Mouse (Mus musculus) CH12.LX (cell line): ENCODE data around the gene Supt3. TPM values are rescaled to one million over a fixed set of nuclear protein-coding genes. Genes with fewer than 3 reads are reported as not detected.

Source experiments
- DNase-seq: peaks from one replicate; pipeline ENCODE4 v3.0.0-alpha.2; 2013; ENCODE audit errors: extremely low read depth
- H3K27ac ChIP-seq: 2 replicates; pipeline ENCODE4 v1.5.1; 2012; ENCODE audit warnings: low read depth, mild to moderate bottlenecking, control low read depth, moderate library complexity; ENCODE audit not compliant: insufficient read depth
- H3K27me3 ChIP-seq: replicated peaks from 2 replicates; pipeline ENCODE3; 2012; ENCODE audit warnings: inconsistent platforms
- H3K36me3 ChIP-seq, 2 experiments: replicated peaks in 1 of 2; 2 replicates each; pipeline versions ENCODE3 to v1.6.1; 2012; ENCODE audit warnings: inconsistent platforms in 1 of 2, low read length in 1 of 2, mild to moderate bottlenecking in 1 of 2, mixed read lengths in 1 of 2, moderate library complexity in 1 of 2; ENCODE audit not compliant: control insufficient read depth in 1 of 2, insufficient read depth in 1 of 2
- H3K4me1 ChIP-seq, 2 experiments: 2 replicates each; pipeline ENCODE4 v1.6.1; 2012; ENCODE audit warnings: inconsistent platforms in 1 of 2, moderate library complexity in 1 of 2; ENCODE audit not compliant: insufficient read depth in 2 of 2, control insufficient read depth in 1 of 2
- H3K4me2 ChIP-seq: 2 replicates; pipeline ENCODE4 v1.6.1; 2012; ENCODE audit warnings: low read depth, mild to moderate bottlenecking, control low read depth; ENCODE audit not compliant: poor library complexity, insufficient read depth, severe bottlenecking
- H3K4me3 ChIP-seq, 3 experiments: fragments of 150-350 bp in 1 of 3; sonication (generic) in 1 of 3; replicated peaks in 1 of 3; 2 replicates each; pipeline versions ENCODE3 to v1.5.1; 2011 to 2012; ENCODE audit warnings: low read depth in 2 of 3, low read length in 2 of 3, mild to moderate bottlenecking in 2 of 3, moderate library complexity in 2 of 3, control low read depth in 1 of 3, improper control_type of control experiment in 1 of 3, inconsistent platforms in 1 of 3, mixed read lengths in 1 of 3; ENCODE audit not compliant: poor library complexity in 1 of 3
- H3K79me2 ChIP-seq: replicated peaks from 2 replicates; pipeline ENCODE4 v1.6.1; 2012; ENCODE audit warnings: mild to moderate bottlenecking, moderate library complexity; ENCODE audit not compliant: control insufficient read depth, poor library complexity, insufficient read depth, severe bottlenecking; ENCODE audit errors: extremely low read depth
- H3K9ac ChIP-seq: 2 replicates; pipeline ENCODE4 v1.6.1; 2012; ENCODE audit warnings: low read depth, mild to moderate bottlenecking, control low read depth, moderate library complexity; ENCODE audit not compliant: insufficient read depth
- H3K9me3 ChIP-seq: replicated peaks from 2 replicates; pipeline ENCODE3; 2012; ENCODE audit warnings: low read length, inconsistent platforms, mixed read lengths
- BHLHE40 ChIP-seq: IDR thresholded peaks from 2 replicates; pipeline ENCODE4 v1.6.1; 2011; ENCODE audit warnings: mild to moderate bottlenecking, low read depth, low read length, improper control_type of control experiment
- CHD1 ChIP-seq: IDR thresholded peaks from 2 replicates; pipeline ENCODE4 v1.6.1; 2012; ENCODE audit warnings: low read depth, low read length, improper control_type of control experiment, inconsistent platforms
- CHD2 ChIP-seq: IDR thresholded peaks from 2 replicates; pipeline ENCODE4 v1.6.1; 2011; ENCODE audit warnings: low read length, improper control_type of control experiment
- CTCF ChIP-seq, 2 experiments: IDR thresholded peaks in 1 of 2; conservative IDR thresholded peaks in 1 of 2; 2 replicates each; pipeline ENCODE4 v1.5.1; 2011 to 2012; ENCODE audit warnings: low read depth in 2 of 2, low read length in 2 of 2, improper control_type of control experiment in 1 of 2, inconsistent platforms in 1 of 2, mild to moderate bottlenecking in 1 of 2, moderate library complexity in 1 of 2
- E2F4 ChIP-seq: IDR thresholded peaks from 2 replicates; pipeline ENCODE4 v1.6.1; 2011; ENCODE audit warnings: low read depth, low read length, improper control_type of control experiment; ENCODE audit not compliant: insufficient replicate concordance
- ELF1 ChIP-seq: IDR thresholded peaks from 2 replicates; pipeline ENCODE4 v1.6.1; 2014; ENCODE audit warnings: low read depth, mild to moderate bottlenecking, inconsistent platforms, low read length, improper control_type of control experiment
- GABPA ChIP-seq: IDR thresholded peaks from 2 replicates; pipeline ENCODE4 v1.6.1; 2012; ENCODE audit warnings: low read depth, low read length, improper control_type of control experiment, inconsistent platforms; ENCODE audit not compliant: insufficient replicate concordance
- HCFC1 ChIP-seq: IDR thresholded peaks from 2 replicates; pipeline ENCODE4 v1.6.1; 2012; ENCODE audit warnings: low read depth, mild to moderate bottlenecking, inconsistent platforms, low read length, improper control_type of control experiment
- IRF4 ChIP-seq: IDR thresholded peaks from 2 replicates; pipeline ENCODE4 v1.6.1; 2014; ENCODE audit warnings: low read depth, mild to moderate bottlenecking, inconsistent platforms, low read length, improper control_type of control experiment
- MAFK ChIP-seq: IDR thresholded peaks from 2 replicates; pipeline ENCODE4 v1.6.1; 2011; ENCODE audit warnings: low read length, improper control_type of control experiment; ENCODE audit not compliant: insufficient replicate concordance
- MAX ChIP-seq: IDR thresholded peaks from 2 replicates; pipeline ENCODE4 v1.6.1; 2011; ENCODE audit warnings: low read length, improper control_type of control experiment
- MEF2A ChIP-seq: IDR thresholded peaks from 2 replicates; pipeline ENCODE4 v1.6.1; 2014; ENCODE audit warnings: low read depth, mild to moderate bottlenecking, inconsistent platforms, low read length, improper control_type of control experiment, borderline replicate concordance
- MXI1 ChIP-seq: IDR thresholded peaks from 2 replicates; pipeline ENCODE4 v1.6.1; 2011; ENCODE audit warnings: mild to moderate bottlenecking, low read depth, low read length, improper control_type of control experiment
- MYC ChIP-seq: IDR thresholded peaks from 2 replicates; pipeline ENCODE4 v1.6.1; 2011; ENCODE audit warnings: low read depth, mild to moderate bottlenecking, improper control_type of control experiment, low read length
- NELFE ChIP-seq: IDR thresholded peaks from 2 replicates; pipeline ENCODE4 v1.6.1; 2011; ENCODE audit warnings: low read depth, low read length, improper control_type of control experiment
- NRF1 ChIP-seq: IDR thresholded peaks from 2 replicates; pipeline ENCODE4 v1.6.1; 2014; ENCODE audit warnings: low read depth, mild to moderate bottlenecking, inconsistent platforms, low read length, improper control_type of control experiment, moderate library complexity
- PAX5 ChIP-seq: IDR thresholded peaks from 2 replicates; pipeline ENCODE4 v1.6.1; 2012; ENCODE audit warnings: low read length, inconsistent platforms, mixed read lengths
- POLR2A ChIP-seq: IDR thresholded peaks from 2 replicates; pipeline ENCODE4 v1.6.1; 2011; ENCODE audit warnings: low read depth, mild to moderate bottlenecking, improper control_type of control experiment, low read length
- POLR2AphosphoS2 ChIP-seq: IDR thresholded peaks from 2 replicates; pipeline ENCODE4 v1.6.1; 2011; ENCODE audit warnings: low read depth, low read length, improper control_type of control experiment
- SIN3A ChIP-seq: IDR thresholded peaks from 2 replicates; pipeline ENCODE4 v1.6.1; 2012; ENCODE audit warnings: low read length, improper control_type of control experiment, inconsistent platforms
- SMC3 ChIP-seq: IDR thresholded peaks from 2 replicates; pipeline ENCODE4 v1.6.1; 2011; ENCODE audit warnings: low read depth, low read length, improper control_type of control experiment
- TBP ChIP-seq: conservative IDR thresholded peaks from 2 replicates; pipeline ENCODE4 v1.6.1; 2011; ENCODE audit warnings: low read depth, low read length, improper control_type of control experiment
- TCF12 ChIP-seq: IDR thresholded peaks from 2 replicates; pipeline ENCODE4 v1.6.1; 2014; ENCODE audit warnings: low read depth, mild to moderate bottlenecking, inconsistent platforms, low read length, improper control_type of control experiment
- UBTF ChIP-seq: IDR thresholded peaks from 2 replicates; pipeline ENCODE4 v1.6.1; 2012; ENCODE audit warnings: low read depth, mild to moderate bottlenecking, inconsistent platforms, low read length, improper control_type of control experiment, moderate library complexity
- USF1 ChIP-seq: IDR thresholded peaks from 2 replicates; pipeline ENCODE4 v1.6.1; 2014; ENCODE audit warnings: low read depth, mild to moderate bottlenecking, inconsistent platforms, low read length, improper control_type of control experiment
- USF2 ChIP-seq: conservative IDR thresholded peaks from 2 replicates; pipeline ENCODE4 v1.6.1; 2011; ENCODE audit warnings: low read depth, low read length, improper control_type of control experiment
- ZMIZ1 ChIP-seq: IDR thresholded peaks from 2 replicates; pipeline ENCODE4 v1.6.1; 2012; ENCODE audit warnings: low read depth, mild to moderate bottlenecking, inconsistent platforms, low read length, improper control_type of control experiment
- ZNF384 ChIP-seq: IDR thresholded peaks from 2 replicates; pipeline ENCODE4 v1.6.1; 2012; ENCODE audit warnings: low read depth, low read length, improper control_type of control experiment, inconsistent platforms
- dilution Hi-C: fragments of 300-500 bp; cut with MboI; formaldehyde crosslinking; loops from 2 replicates; pipeline ENCODE4 v1.14.3; 2020; ENCODE audit warnings: low sequenced_read_pairs; ENCODE audit not compliant: extremely low pct_unique_long_range_greater_than_20kb, extremely low pct_ligation_motif_present
- in situ Hi-C: fragments of 300-500 bp; cut with MboI; formaldehyde crosslinking; loops from 3 replicates; pipeline ENCODE4 v1.14.3; 2019; ENCODE audit warnings: low sequenced_read_pairs, low pct_ligation_motif_present, low pct_unique_long_range_greater_than_20kb, mixed read lengths
- polyA plus RNA-seq: library from polyadenylated mRNA; unstranded; fragments of >175 nt; gene quantifications from 2 replicates; pipeline ENCODE4 v1.2.1, GENCODE M21; 2012; ENCODE audit warnings: low read depth; ENCODE audit not compliant: insufficient read length
- total RNA-seq, 2 experiments: library from RNA; depleted of rRNA; stranded (reverse); fragments of 300-350 nt in 1 of 2; fragments of >200 nt in 1 of 2; gene quantifications; 2 replicates each; pipeline ENCODE4 v1.2.3; 2012 to 2014

The Supt3 gene
- total and polyA plus RNA-seq, 3 experiments: 8.3 to 22.7 (median 13.1) TPM

GRCm38 (mm10) chr17:44956671-44957070 lies 179.7 kb downstream of the Supt3 start:
- TF ChIP-seq USF1: no peak
- no peak for TF ChIP-seq TCF12
- TF ChIP-seq HCFC1: no peak
- TF ChIP-seq MYC: no peak
- no peak for TF ChIP-seq MAFK
- TF ChIP-seq POLR2A: no peak
- no peak for TF ChIP-seq SIN3A
- TF ChIP-seq SMC3: no peak
- no peak for TF ChIP-seq CHD1
- no peak for TF ChIP-seq CTCF (conservative IDR thresholded peaks at IDR 0.05 in 1 of 2, IDR thresholded peaks at IDR 0.05 in 1 of 2; ENCODE audit: low read depth in 2 of 2, low read length in 2 of 2)
- TF ChIP-seq ELF1: no peak
- no peak for TF ChIP-seq ZNF384
- TF ChIP-seq NELFE: no peak
- TF ChIP-seq MEF2A: no peak
- TF ChIP-seq TBP: no peak
- TF ChIP-seq, all 38 proteins: peak for 0
- Histone ChIP-seq H3K36me3 (no peaks in the 10 kb centered on the region), H3K9ac (no peak overlapping the region), H3K27me3 (no peaks in the 10 kb centered on the region), H3K79me2 (no peaks in the 10 kb centered on the region), H3K9me3 (no peaks in the 10 kb centered on the region), H3K4me3 (no peak overlapping the region), H3K27ac (no peak overlapping the region), H3K4me1 (no peaks in the 10 kb centered on the region), H3K4me2 (no peak overlapping the region)
- no peak for DNase-seq
- in situ Hi-C loops: no loop called here
- dilution Hi-C loops: no loop called here

DNA sequence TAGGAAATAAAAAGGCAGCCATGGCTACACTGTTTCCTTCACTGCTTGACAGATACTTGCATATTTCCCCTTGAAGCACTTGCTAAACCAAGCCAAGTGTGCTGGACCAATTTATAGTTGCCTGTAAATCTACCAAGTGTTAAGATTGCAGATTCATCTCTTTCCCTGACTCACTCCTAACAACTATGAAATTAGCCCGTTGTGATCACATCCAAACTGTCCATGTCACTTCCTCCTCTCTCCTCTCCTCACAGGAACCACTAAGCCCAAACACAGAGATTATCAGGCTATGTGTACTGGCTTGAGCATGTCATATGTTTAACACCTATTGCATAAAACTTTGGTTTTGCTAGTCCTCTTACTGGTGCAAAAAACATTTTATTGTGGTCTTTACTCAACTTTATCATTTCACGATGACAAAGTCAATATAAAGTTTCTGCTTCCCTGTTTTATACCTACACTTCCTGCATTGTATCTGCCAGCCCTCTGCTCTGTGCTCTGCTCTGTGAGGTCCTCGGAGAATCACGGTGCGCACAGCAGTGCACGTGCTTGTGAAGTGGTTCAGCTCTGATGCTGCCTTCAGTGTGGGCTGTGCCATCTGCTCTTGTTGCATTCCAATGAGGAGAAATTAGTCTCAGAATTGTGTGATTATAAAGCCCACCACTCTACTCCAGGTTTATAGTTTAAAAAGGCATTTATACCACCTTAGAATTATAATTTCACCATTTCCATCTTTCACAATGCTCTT lies 186.3 kb downstream of the Supt3 start:
- dilution Hi-C loops: no loop called here
- TF ChIP-seq POLR2AphosphoS2 (no peak), PAX5 (no peak), NRF1 (no peak), MYC (no peak), CHD2 (no peak), POLR2A (no peak), IRF4 (no peak), USF2 (no peak), MXI1 (no peak), ZMIZ1 (no peak), MAX (no peak), GABPA (no peak), UBTF (no peak), BHLHE40 (no peak), ZNF384 (no peak), TBP (no peak), E2F4 (no peak), ELF1 (no peak), HCFC1 (no peak)
- TF ChIP-seq, all 38 proteins: peak for 0
- Histone ChIP-seq H3K27me3 (no peaks in the 10 kb centered on the region), H3K79me2 (no peaks in the 10 kb centered on the region), H3K4me1 (peaks cover 0 to 5% of the 10 kb centered on the region in 2 experiments; a peak in 2 of 4 replicates), H3K9me3 (no peaks in the 10 kb centered on the region), H3K27ac (no peak overlapping the region), H3K4me3 (no peak overlapping the region), H3K4me2 (no peak overlapping the region), H3K36me3 (no peaks in the 10 kb centered on the region), H3K9ac (no peak overlapping the region)
- no peak for DNase-seq
- in situ Hi-C loops: no loop called here
